Mouse (Mus musculus): ENCODE data around the gene Aim2.
"Not testable (repeated sequence)": the region's sequence is repeated elsewhere in the genome, so short reads cannot be mapped to it uniquely, and the experiment has no call there.

The Aim2 gene

GRCm38 (mm10) chr1:173456139-173456754 lies 105.6 kb downstream of the Aim2 start:
- in situ Hi-C loops (cut with MboI, MseI) = no loop called here

GRCm38 (mm10) chr1:173456761-173457160 lies 106.1 kb downstream of the Aim2 start:
- in situ Hi-C loops (cut with MboI, MseI) = no loop called here

DNA sequence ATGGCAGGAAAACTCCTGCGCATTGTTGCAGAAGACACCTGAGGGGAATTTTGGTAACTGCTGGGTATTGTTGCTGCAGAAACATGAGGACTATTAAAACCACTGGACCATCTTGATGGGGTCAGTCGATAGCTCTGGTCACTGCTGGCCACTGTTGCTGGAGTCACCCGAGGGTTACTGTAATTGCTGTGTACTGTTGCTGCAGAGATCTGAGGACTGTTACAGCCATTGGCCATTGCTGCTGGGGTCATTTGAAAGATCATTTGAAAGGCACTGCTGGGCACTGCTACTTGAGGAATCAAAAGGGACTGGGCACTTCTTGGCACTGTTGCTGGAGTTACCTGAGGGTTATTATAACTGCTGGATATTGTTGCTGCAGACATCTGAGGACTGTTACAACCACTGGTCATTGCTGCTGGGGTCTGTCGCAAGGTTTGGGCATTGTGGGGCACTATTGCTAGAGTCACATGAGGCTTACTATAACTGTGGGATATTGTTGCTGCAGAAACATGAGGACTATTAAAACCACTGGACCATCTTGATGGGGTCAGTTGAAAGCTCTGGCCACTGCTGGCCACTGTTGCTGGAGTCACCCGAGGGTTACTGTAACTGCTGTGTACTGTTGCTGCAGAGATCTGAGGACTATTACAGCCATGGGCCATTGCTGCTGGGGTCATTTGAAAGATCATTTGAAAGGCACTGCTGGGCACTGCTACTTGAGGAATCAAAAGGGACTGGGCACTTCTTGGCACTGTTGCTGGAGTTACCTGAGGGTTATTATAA lies 129.9 kb downstream of the Aim2 start:
- in situ Hi-C loops (cut with MboI, MseI) = not testable (repeated sequence)

DNA sequence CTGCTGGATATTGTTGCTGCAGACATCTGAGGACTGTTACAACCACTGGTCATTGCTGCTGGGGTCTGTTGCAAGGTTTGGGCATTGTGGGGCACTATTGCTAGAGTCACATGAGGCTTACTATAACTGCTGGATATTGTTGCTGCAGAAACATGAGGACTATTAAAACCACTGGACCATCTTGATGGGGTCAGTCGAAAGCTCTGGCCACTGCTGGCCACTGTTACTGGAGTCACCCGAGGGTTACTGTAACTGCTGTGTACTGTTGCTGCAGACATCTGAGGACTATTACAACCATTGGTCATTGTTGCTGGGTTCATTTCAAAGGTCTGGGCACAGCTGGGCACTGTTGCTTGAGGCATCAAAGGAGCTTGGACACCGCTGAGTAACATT lies 130.5 kb downstream of the Aim2 start:
- in situ Hi-C loops (cut with MboI, MseI) = not testable (repeated sequence)

GRCm38 (mm10) chr1:173490812-173491480 lies 140.3 kb downstream of the Aim2 start, which contains the start of gene Ifi206:
Ifi206 (minus strand) TSS chr1:173491041.
- in situ Hi-C loops (cut with MboI, MseI) = not testable (repeated sequence)

DNA sequence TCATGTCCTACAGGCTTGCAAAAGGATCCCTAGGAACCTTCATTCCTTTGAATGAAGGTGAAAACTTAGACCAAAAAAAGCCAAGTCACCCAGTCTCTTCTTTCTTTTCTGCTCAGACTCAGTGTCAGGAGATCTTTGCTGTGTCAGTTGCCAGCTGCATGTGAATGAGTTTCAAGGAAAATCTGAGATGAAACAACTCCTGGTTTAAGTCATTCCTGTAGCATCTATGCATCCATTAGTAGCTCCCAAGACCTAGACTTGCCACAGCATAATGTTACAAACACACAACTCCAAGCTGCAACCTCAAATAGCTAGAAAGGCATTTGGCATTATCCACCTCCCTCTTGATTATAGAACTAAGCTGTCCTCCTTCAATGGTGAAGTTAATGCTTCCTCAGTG lies 140.8 kb downstream of the Aim2 start:
- in situ Hi-C loops (cut with MboI, MseI) = not testable (repeated sequence)

DNA sequence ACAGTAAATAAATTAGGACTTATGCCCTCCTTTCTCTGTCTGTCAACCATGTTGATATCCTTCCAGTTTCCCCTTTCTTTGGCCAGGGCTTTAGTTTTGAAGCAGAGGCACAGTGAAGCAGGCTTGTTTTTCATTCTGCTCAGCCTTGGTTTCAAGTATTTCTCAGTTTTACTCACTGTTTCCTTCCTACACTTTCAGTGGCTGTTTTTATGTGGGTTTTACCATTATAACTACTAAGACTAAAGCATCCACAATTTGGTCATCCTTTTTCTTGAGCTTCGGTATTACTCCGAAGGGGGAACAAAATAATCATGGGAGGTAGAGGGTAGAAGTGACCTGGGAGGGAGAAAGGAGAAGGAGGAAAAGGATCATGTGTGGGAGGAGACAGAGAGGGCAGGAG lies 159.9 kb downstream of the Aim2 start:
- in situ Hi-C loops (cut with MboI, MseI) = not testable (repeated sequence)
